9 mouse cellular contexts compared by ENCODE assay signal in genomic region chr2:103684926-103685577, GRCm38 (mm10).
A peak's percentile ranks its signal among the peaks of the same experiment; 100 is the strongest.
DNase-seq lines count a peak whose midpoint lies in the region; ATAC-seq and TF ChIP-seq lines count a peak whose summit lies in the region.
"Had no signal": no experiment of that assay in that cellular context is flagged by ENCODE, and none has a peak within 500 bp of the region (broad histone marks: within the 10 kb centered on the region; RNA-seq: fewer than 3 reads in every experiment).

No protein-coding gene starts in this region.

- no peaks in the 10 kb centered on the region for H3K9me3 ChIP-seq in forebrain, embryonic 10.5 days
- no peaks in the 10 kb centered on the region for H3K9me3 ChIP-seq in forebrain, embryonic 16.5 days (ENCODE audit: control insufficient read depth, low read length)
- no peaks in the 10 kb centered on the region for H3K9me3 ChIP-seq in lung, embryonic 16.5 days (ENCODE audit: control insufficient read depth, low read length)
- H3K9me3 ChIP-seq in limb, embryonic 11.5 days (ENCODE audit: control insufficient read depth, low read length) = no peaks in the 10 kb centered on the region

- no peak overlapping the region for H3K9ac ChIP-seq in forebrain, embryonic 16.5 days (replicated peaks; ENCODE audit: low read depth, low read length)
- no peak overlapping the region for H3K9ac ChIP-seq in lung, embryonic 16.5 days (ENCODE audit: low read length)
- H3K9ac ChIP-seq in limb, embryonic 11.5 days (ENCODE audit: low read length) = 0 out of 2 replicates have a peak overlapping the region, but pooled peaks have one; percentile 30

- H3K4me1 ChIP-seq in forebrain, embryonic 10.5 days = peaks cover 42% of the 10 kb centered on the region
- H3K4me1 ChIP-seq in forebrain, embryonic 16.5 days (replicated peaks; ENCODE audit: control insufficient read depth, insufficient read depth, low read length) = peaks cover 17% of the 10 kb centered on the region
- H3K4me1 ChIP-seq in lung, embryonic 16.5 days (replicated peaks; ENCODE audit: control insufficient read depth, insufficient read depth, low read length) = peaks cover 6% of the 10 kb centered on the region
- H3K4me1 ChIP-seq in lung, adult 2 months (ENCODE audit: control insufficient read depth, insufficient read depth, low read length) = 0 out of 2 replicates have a peak, but pooled peaks cover 5% of the 10 kb centered on the region
- H3K4me1 ChIP-seq in limb, embryonic 11.5 days (ENCODE audit: control insufficient read depth, insufficient read depth, low read length) = peaks cover 14% of the 10 kb centered on the region; the same call in 1 of the 2 replicates

- peaks cover 5% of the 10 kb centered on the region; the same call in 1 of the 2 replicates for H3K36me3 ChIP-seq in forebrain, embryonic 10.5 days (replicated peaks)
- H3K36me3 ChIP-seq in forebrain, embryonic 16.5 days (ENCODE audit: control insufficient read depth, insufficient read depth) = no peaks in the 10 kb centered on the region
- no peaks in the 10 kb centered on the region for H3K36me3 ChIP-seq in lung, embryonic 16.5 days (ENCODE audit: control insufficient read depth, insufficient read depth, low read length)
- no peaks in the 10 kb centered on the region for H3K36me3 ChIP-seq in limb, embryonic 11.5 days (ENCODE audit: control insufficient read depth, insufficient read depth, low read length)

- H3K4me2 ChIP-seq in forebrain, embryonic 16.5 days (ENCODE audit: low read length) = no peak overlapping the region
- no peak overlapping the region for H3K4me2 ChIP-seq in lung, embryonic 16.5 days (ENCODE audit: low read depth, low read length)
- H3K4me2 ChIP-seq in limb, embryonic 11.5 days (ENCODE audit: low read depth, severe bottlenecking) = no peak overlapping the region

- no peak for ATAC-seq in forebrain, embryonic 16.5 days
- peak; percentile 91 for ATAC-seq in lung, embryonic 16.5 days (ENCODE audit: low read depth)
- peak; percentile 60; the same call in 1 of the 2 replicates for ATAC-seq in limb, embryonic 11.5 days (ENCODE audit: insufficient number of reproducible peaks, low FRiP score, low TSS enrichment, low read depth)
- no peak for ATAC-seq in erythroblast, adult 5-6 weeks (replicated peaks; ENCODE audit: low FRiP score, poor library complexity, severe bottlenecking)

- DNase-seq in forebrain, embryonic 10.5 days (ENCODE audit: extremely low spot score, low spot score) = no peak
- no peak for DNase-seq in lung, adult 2 months
- peak; percentile 72 for DNase-seq in limb, embryonic 11.5 days (ENCODE audit: low spot score)
- peak; percentile 85 for DNase-seq in thymus, postnatal 14 days
- no peak for DNase-seq in adrenal gland, postnatal 36 days
- DNase-seq: adrenal gland, postnatal 14 days had no signal

- H3K27me3 ChIP-seq in forebrain, embryonic 10.5 days (ENCODE audit: poor library complexity, severe bottlenecking) = no peaks in the 10 kb centered on the region
- H3K27me3 ChIP-seq in forebrain, embryonic 16.5 days (replicated peaks; ENCODE audit: control insufficient read depth, insufficient read depth, low read length) = no peaks in the 10 kb centered on the region
- no peaks in the 10 kb centered on the region for H3K27me3 ChIP-seq in lung, embryonic 16.5 days (ENCODE audit: control insufficient read depth, insufficient read depth, low read depth, low read length)
- no peaks in the 10 kb centered on the region for H3K27me3 ChIP-seq in limb, embryonic 11.5 days (ENCODE audit: control insufficient read depth, insufficient read depth, low read length)

- peak overlapping the region; percentile 22; the same call in 1 of the 2 replicates for H3K27ac ChIP-seq in forebrain, embryonic 10.5 days
- no peak overlapping the region for H3K27ac ChIP-seq in forebrain, embryonic 16.5 days (ENCODE audit: low read length)
- 0 out of 2 replicates have a peak overlapping the region, but pooled peaks have one; percentile 1 for H3K27ac ChIP-seq in lung, embryonic 16.5 days (ENCODE audit: low read length)
- peak overlapping the region; percentile 67 for H3K27ac ChIP-seq in limb, embryonic 11.5 days (replicated peaks; ENCODE audit: low read depth, low read length)

- TF ChIP-seq POLR2A in lung, adult 2 months (IDR thresholded peaks at IDR 0.05; ENCODE audit: borderline replicate concordance, extremely low read depth, low read depth, low read length) = no peak

- no peak overlapping the region for H3K4me3 ChIP-seq in forebrain, embryonic 10.5 days
- H3K4me3 ChIP-seq in forebrain, embryonic 16.5 days (replicated peaks; ENCODE audit: low read length) = no peak overlapping the region
- no peak overlapping the region for H3K4me3 ChIP-seq in lung, embryonic 16.5 days (ENCODE audit: low read length)
- no peak overlapping the region for H3K4me3 ChIP-seq in lung, adult 2 months (replicated peaks; ENCODE audit: extremely low read depth, low read depth, low read length)
- H3K4me3 ChIP-seq in limb, embryonic 11.5 days (ENCODE audit: low read depth, low read length) = no peak overlapping the region

- no peak for TF ChIP-seq CTCF in lung, adult 2 months (IDR thresholded peaks at IDR 0.05; ENCODE audit: insufficient read depth, low read length)

- WGBS in forebrain, embryonic 10.5 days = 73% methylated on average over 7 of the region's 7 CpGs
- 77% methylated on average over 7 of the region's 7 CpGs for WGBS in forebrain, embryonic 16.5 days
- 42% methylated on average over 7 of the region's 7 CpGs for WGBS in lung, embryonic 16.5 days
- 63% methylated on average over 7 of the region's 7 CpGs for WGBS in lung, adult 2 months
- 37% methylated on average over 7 of the region's 7 CpGs for WGBS in limb, embryonic 11.5 days

Comparison
In these comparisons a context has a peak if more than half of its experiments do, and no peak if none do; other contexts are left out.
1. DNase-seq: peak in limb, embryonic 11.5 days (single experiment) and thymus, postnatal 14 days (single experiment); none in forebrain, embryonic 10.5 days (single experiment), lung, adult 2 months (single experiment) and adrenal gland, postnatal 36 days (0 of 2).
2. ATAC-seq: peak in lung, embryonic 16.5 days (single experiment) and limb, embryonic 11.5 days (single experiment); none in forebrain, embryonic 16.5 days (single experiment) and erythroblast, adult 5-6 weeks (single experiment).